Mouse (Mus musculus) kidney, adult 2 months (tissue): ENCODE measurements around the gene Dact2. TPM values are rescaled to one million over a fixed set of nuclear protein-coding genes. Genes with fewer than 3 reads are reported as not detected.
A peak's percentile ranks its signal among the peaks of the same experiment; 100 is the strongest.

ENCODE experiments used
- DNase-seq: peaks from one replicate; pipeline ENCODE4 v3.0.0; 2021
- H3K27ac ChIP-seq: fragments of 200-500 bp; 2 replicates; pipeline ENCODE4 v1.5.1; 2012; ENCODE audit warnings: low read depth, low read length, control low read depth, inconsistent platforms; ENCODE audit not compliant: insufficient read depth
- H3K27me3 ChIP-seq: fragments of 200-500 bp; replicated peaks from 2 replicates; pipeline ENCODE4 v1.6.1; 2012; ENCODE audit warnings: mild to moderate bottlenecking, moderate library complexity, low read length, inconsistent platforms; ENCODE audit not compliant: control insufficient read depth, insufficient read depth
- H3K36me3 ChIP-seq: fragments of 200-500 bp; 2 replicates; pipeline ENCODE4 v1.6.1; 2012; ENCODE audit warnings: mild to moderate bottlenecking, moderate library complexity, low read length, inconsistent platforms; ENCODE audit not compliant: control insufficient read depth, insufficient read depth
- H3K4me1 ChIP-seq: fragments of 200-500 bp; 2 replicates; pipeline ENCODE4 v1.6.1; 2011; ENCODE audit warnings: low read length; ENCODE audit not compliant: control insufficient read depth, insufficient read depth
- H3K4me3 ChIP-seq: fragments of 200-500 bp; 2 replicates; pipeline ENCODE4 v1.5.1; 2011; ENCODE audit warnings: mild to moderate bottlenecking, low read depth, low read length, control low read depth; ENCODE audit not compliant: insufficient read depth
- CTCF ChIP-seq: fragments of 200-500 bp; conservative IDR thresholded peaks from 2 replicates; pipeline ENCODE4 v1.5.1; 2011; ENCODE audit warnings: low read depth, mild to moderate bottlenecking, control low read depth, low read length, moderate library complexity, mixed read lengths; ENCODE audit not compliant: insufficient read depth, insufficient read length
- POLR2A ChIP-seq: fragments of 200-500 bp; IDR thresholded peaks from one replicate; pipeline ENCODE4 v1.6.1; 2011; ENCODE audit warnings: low read depth, low read length, control low read depth
- WGBS: fragments of 180-500 bp; shearing (Covaris S2); methylation state at CpG from one replicate; pipeline ENCODE4 v1.1.7; 2018; 5-methylcytosine and 5-hydroxymethylcytosine counted together
- polyA plus RNA-seq: library from polyadenylated mRNA; depleted of rRNA; stranded (reverse); fragments of >200 nt; gene quantifications from 2 replicates; pipeline ENCODE4 v1.2.3, GENCODE M21; 2012; rRNA removed

Dact2 gene
- polyA plus RNA-seq, 1 experiment: 24.2 TPM

DNA sequence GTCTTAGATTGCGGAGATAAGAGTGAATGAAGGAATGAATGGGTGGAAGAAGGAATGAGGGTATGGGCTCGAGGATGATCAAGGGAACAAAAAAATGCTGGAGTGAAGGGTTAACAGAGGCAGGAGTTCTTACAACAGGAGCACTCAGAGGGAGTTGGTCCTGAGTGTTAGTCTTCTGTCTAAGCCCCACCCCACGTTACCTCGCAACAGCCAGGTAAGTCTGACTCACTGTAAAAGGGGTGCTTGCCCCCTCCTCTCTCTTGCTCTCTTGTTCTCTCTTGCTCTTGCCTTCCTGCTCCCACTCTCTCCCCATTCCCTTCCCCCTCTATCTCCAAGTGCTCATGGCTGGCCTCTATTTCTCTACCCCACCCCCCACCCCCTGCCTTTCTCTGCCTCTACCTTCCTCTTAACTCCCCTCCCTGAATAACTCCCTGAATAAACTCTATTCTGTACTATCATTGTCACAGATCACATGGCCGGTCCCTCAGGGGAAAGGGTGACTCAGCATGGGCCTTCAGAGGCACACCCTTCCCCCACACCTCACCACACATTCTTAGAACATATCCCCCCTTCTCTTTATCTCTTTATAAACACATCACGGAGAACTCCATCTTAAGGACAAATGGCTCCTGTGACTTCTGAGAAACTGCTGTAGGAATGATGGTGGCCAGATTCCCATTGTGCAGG, 37.2 kb downstream of the Dact2 start:
- Histone ChIP-seq H3K36me3 (no peaks in the 10 kb centered on the region), H3K27me3 (no peaks in the 10 kb centered on the region), H3K4me3 (no peak overlapping the region), H3K27ac (no peak overlapping the region), H3K4me1 (peaks cover 26% of the 10 kb centered on the region; the same call in 1 of the 2 replicates)
- DNase-seq: peak; percentile 9
- 75% methylated on average over 6 of the region's 6 CpGs for WGBS
- TF ChIP-seq POLR2A (no peak), CTCF (no peak)

- H3K4me1 ChIP-seq: peaks cover 20% of the 10 kb centered on the region; the same call in 1 of the 2 replicates
- WGBS: 45% methylated on average over 9 of the region's 9 CpGs
These were observed 38.0 kb downstream of the Dact2 start for GRCm38 (mm10) chr17:14165934-14166610.

DNA sequence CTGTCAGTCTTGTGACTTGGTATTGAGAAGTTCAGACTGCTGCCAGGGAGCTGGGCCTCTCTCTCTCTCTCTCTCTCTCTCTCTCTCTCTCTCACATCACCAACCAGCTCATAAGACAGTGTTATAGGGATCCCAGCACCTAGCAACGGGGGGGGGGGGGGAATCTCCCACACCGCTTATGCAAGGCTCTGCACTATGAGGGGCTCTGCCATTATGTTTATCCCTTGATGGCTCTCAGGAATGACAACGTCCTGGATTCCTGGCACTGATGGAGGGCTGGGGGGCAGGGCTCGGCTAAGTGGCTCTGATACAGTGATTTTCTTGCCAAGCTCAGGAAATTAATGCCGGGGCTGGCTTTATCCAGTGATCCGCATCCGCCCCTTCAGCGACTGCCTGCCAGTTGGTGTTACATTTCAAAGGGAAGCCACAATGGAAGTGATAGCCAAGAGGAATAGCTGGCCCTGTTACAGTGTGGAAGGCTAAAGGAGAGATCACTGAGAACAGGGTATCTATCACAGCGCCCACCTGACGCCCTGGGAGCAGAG, 38.7 kb downstream of the Dact2 start:
- 3% methylated on average over 10 of the region's 10 CpGs for WGBS
- no peaks in the 10 kb centered on the region for H3K36me3 ChIP-seq
- H3K27ac ChIP-seq: no peak overlapping the region
- no peak overlapping the region for H3K4me3 ChIP-seq
- TF ChIP-seq POLR2A (no peak), CTCF (no peak)
- DNase-seq: peak; percentile 95
- peaks cover 14% of the 10 kb centered on the region; the same call in 1 of the 2 replicates for H3K4me1 ChIP-seq
- no peaks in the 10 kb centered on the region for H3K27me3 ChIP-seq

More at GRCm38 (mm10) chr17:14165934-14166610, 38.0 kb downstream of the Dact2 start:
- H3K27ac ChIP-seq: no peak overlapping the region
- H3K36me3 ChIP-seq: no peaks in the 10 kb centered on the region
- H3K27me3 ChIP-seq: no peaks in the 10 kb centered on the region
- no peak overlapping the region for H3K4me3 ChIP-seq
- TF ChIP-seq CTCF (no peak), POLR2A (no peak)
- DNase-seq: peak; percentile 63

GRCm38 (mm10) chr17:14160846-14161245, 43.3 kb downstream of the Dact2 start:
- DNase-seq: no peak

DNA sequence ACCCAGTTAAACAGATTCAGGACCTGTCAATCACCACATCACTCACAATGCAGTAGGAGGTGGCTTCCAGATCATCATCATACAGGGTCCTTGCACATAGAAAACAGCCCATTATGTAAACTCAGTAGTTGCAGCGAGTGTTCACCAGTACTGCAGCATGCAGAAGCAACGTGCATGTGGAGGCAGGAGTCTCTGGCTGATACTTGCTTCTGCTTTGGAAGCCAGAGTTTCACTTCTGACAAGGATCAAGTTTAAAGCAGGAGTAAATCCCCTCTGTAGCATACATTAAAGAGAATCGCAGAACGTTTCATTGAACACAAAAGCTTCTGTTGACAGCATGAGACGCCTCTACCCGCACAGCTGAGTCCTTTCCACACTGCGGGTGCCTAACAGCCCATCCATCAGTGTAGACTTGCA, 46.3 kb downstream of the Dact2 start:
- no peak overlapping the region for H3K4me3 ChIP-seq

More at GRCm38 (mm10) chr17:14160846-14161245, 43.3 kb downstream of the Dact2 start:
- no peaks in the 10 kb centered on the region for H3K36me3 ChIP-seq
- H3K4me1 ChIP-seq: peaks cover 7% of the 10 kb centered on the region; the same call in 1 of the 2 replicates
- TF ChIP-seq CTCF (no peak), POLR2A (no peak)
- H3K27me3 ChIP-seq: no peaks in the 10 kb centered on the region
- H3K4me3 ChIP-seq: no peak overlapping the region
- WGBS: 93% methylated on average over 3 of the region's 3 CpGs
- H3K27ac ChIP-seq: no peak overlapping the region

More for the DNA sequence above, 46.3 kb downstream of the Dact2 start:
- WGBS: 56% methylated on average over 7 of the region's 7 CpGs
- Histone ChIP-seq H3K4me1 (no peaks in the 10 kb centered on the region), H3K27ac (no peak overlapping the region), H3K36me3 (no peaks in the 10 kb centered on the region), H3K27me3 (no peaks in the 10 kb centered on the region)
- TF ChIP-seq CTCF: no peak
- TF ChIP-seq POLR2A: no peak
- no peak for DNase-seq

Other genes starting within 250 kb of the Dact2 start
- gene Gm7356, start 200.6 kb downstream of the Dact2 start, polyA plus RNA-seq: not detected in 2 replicates
- gene Gm7358, start 144.8 kb downstream of the Dact2 start, polyA plus RNA-seq: not detected in 2 replicates
- gene Smoc2, start 75.2 kb upstream of the Dact2 start, polyA plus RNA-seq: 33.4 and 40.2 TPM in 2 replicates